Mouse (Mus musculus): ENCODE measurements at regions not wholly inside any gene's neighbourhood (a gene's known extent, or its start where the extent isn't known, plus 50 kb on each side); places are given as distances from the start of the nearest gene placed in this dataset.
A peak's percentile ranks its signal among the peaks of the same experiment; 100 is the strongest.

DNA sequence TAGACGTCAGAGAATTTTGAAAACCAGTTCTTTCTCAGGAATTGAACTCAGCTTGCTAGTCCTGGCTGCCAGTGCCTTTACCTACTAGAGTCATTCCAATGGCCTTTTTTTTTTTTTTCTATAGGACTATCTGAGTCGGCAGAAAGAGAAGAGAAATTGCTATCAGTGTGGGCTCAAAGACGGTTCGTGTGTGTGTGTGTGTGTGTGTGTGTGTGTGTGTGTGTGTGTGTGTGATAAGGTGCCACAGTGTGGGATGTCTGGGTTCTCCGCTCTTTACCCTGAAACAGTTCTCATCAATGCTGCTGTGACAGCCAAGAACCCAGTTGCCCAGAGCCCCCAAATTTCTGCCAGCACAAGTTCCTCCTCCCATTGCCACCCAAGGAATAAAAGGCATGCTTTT lies 146.1 kb downstream of the Rybp start:
- no peak for DNase-seq

- no peak for DNase-seq
Observed at GRCm38 (mm10) chr6:100140581-100141114, 146.6 kb downstream of the Rybp start.

GRCm38 (mm10) chr6:100139809-100140208 lies 147.5 kb downstream of the Rybp start:
- no peak for DNase-seq

DNA sequence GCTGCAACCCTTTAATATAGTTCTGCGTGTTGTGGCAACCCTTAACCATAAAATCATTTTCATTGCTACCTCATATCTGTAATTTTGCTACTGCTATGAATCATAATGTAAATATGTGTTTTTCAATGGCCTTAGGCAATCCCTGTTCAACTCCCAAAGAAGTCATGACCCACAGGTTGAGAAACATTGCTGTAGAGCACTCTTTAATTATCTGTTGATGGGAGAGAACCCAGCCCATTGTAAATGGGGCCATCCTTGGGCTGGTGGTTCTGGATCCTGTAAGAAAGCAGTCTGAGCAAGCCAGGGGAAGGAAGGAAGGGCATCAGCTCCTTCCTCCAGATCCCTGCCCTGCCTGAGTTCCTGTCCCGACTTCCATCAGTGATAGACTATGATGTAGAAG lies 148.6 kb downstream of the Rybp start:
- DNase-seq: no peak

DNA sequence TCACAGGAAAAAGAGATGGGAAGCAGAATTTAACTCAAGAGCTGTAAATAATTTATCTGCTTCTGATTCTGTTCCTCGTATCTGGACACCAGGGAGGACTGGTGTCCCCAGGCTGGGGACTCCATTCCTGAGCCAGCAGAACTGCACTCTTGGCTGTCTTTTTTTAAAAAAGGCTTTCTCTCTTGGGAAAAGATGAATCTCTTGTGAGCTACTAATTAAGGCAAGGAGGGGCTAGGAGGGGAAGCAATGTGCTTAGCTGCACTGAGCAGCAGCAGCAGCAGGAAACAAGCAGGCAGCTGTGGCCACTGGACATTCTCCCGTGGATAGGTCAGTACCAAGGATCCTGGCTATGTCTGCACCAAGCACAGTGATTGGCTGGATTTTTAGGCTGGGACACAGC lies 152.1 kb downstream of the Rybp start:
- DNase-seq: no peak

- no peak for DNase-seq
Observed at GRCm38 (mm10) chr6:100133970-100134369, 153.3 kb downstream of the Rybp start.

- DNase-seq: no peak
Observed at GRCm38 (mm10) chr6:100132916-100133600, 154.2 kb downstream of the Rybp start.

GRCm38 (mm10) chr6:100127221-100128143 lies 159.8 kb downstream of the Rybp start:
- DNase-seq: peak; percentile 85

DNA sequence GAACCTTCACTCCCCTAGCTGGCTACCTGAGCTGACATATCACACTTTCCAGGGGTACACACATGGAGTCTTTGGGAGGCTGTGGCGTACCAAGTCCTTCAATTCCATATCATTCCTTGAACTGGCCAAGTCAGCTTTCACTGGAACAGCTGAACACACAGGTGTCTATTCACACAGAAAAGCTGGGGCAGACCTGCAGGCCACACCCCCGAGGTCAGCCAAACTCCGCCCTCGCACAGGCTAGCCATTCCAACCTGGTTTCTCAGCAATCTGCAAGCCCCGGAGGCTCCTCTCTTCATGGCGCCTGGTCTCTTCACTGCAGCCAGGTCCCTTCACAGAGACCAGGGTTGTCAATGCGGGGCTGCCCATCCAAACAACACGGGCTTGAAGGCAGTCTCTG lies 160.5 kb downstream of the Rybp start:
- no peak for DNase-seq

GRCm38 (mm10) chr6:100126326-100126725 lies 161.0 kb downstream of the Rybp start:
- no peak for DNase-seq

- DNase-seq: no peak
Observed at GRCm38 (mm10) chr6:100121240-100121639, 166.0 kb downstream of the Rybp start.

GRCm38 (mm10) chr6:100120017-100120944 lies 167.0 kb downstream of the Rybp start:
- DNase-seq: no peak

DNA sequence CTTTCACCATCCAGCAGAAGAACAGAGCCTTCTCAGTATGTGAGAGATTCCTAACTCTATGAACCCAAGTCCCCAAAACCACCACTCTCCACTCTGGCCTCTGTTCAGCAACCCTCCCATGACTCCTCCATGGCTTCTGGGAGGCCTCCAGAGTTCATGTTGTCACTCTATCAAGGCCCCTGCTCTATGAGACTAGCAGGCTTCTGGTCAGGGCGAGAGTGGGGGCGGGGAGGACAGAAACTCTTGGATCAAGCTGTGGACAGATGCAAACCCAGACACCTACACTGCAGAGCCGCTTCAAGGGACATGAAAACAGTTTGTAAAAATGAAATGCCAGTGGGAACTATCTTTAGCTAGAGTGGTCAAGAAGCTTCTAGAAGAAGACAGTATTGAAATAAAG lies 170.2 kb downstream of the Rybp start:
- DNase-seq: no peak

DNA sequence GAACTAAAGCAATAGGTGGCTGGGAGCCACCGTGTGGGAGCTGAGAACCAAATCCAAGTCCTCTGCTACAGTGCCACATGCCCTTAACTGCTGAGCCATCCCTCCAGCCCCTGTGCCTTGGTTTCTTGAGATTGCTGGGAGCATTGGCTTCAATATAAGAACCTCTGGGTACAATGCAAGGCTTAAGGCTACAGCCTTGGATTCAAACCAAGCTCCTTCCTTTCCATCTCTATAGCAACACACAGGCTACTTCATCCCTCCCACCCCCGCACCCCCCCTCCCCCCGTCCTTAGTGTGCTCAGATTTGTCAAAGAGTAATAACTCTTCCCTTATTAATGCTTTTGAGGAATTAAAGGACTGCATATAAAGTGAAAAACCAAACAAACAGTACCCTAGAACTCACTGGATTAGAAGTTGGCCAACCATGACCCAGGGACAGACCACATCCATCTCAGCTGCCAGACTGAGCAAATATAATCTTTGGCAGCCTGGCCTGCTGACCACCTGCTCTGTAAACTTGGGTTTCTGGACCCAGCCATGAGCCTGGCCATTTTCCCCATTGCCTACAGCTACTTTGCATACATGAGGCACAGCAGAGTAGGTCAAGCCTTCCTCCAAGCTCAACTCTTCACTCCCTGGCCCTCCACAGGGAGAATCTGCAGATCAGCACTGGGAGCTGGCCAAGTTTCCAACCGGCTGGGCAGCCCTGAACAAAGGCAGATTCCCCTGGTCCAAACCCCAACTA lies 173.7 kb downstream of the Rybp start:
- DNase-seq: peak; percentile 25

GRCm38 (mm10) chr6:100110981-100111660 lies 176.2 kb downstream of the Rybp start:
- DNase-seq: no peak

GRCm38 (mm10) chr6:100109979-100110378 lies 177.3 kb downstream of the Rybp start:
- DNase-seq: no peak

GRCm38 (mm10) chr6:100109351-100109750 lies 177.9 kb downstream of the Rybp start:
- DNase-seq: no peak

DNA sequence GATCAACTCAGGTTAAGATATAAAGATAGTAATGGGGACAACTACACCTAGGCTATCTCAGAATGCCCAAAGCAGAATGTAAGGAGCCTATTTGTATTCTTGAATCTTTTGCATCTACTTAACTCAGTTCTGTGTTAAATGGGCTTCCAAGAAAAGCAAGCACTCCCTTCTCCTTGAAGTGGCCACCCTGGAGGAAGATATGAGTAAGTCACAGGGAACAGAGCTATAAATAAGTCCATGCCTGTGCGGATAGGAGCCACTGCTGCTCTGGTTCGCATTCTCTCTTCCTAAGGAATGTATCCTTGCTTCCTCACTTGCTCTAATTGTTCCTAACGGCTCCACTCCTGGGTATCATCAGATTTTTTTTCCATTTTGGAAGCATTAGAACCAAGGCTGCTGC lies 179.8 kb downstream of the Rybp start:
- no peak for DNase-seq

DNA sequence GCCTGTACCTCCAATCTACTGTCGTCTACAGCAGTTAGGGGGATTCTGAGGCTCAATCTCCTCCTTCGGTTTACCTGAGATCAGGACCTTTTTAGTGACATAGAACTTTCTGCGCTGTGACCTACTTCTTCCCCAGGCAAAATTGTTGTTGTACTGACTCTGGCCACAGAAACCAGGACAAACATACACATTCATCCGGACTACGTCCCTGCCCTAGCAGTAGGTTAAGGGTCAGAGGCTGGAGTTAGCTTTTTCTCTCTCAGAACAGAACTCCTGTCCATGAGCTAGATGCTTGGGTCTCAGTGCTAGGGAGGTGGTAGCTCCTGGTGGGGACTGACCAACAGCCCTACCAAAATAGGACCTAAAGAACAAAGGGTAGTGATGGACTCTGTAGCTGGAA lies 180.2 kb downstream of the Rybp start:
- no peak for DNase-seq

- no peak for DNase-seq
Observed at GRCm38 (mm10) chr6:100100565-100101133, 186.6 kb downstream of the Rybp start.
